Mouse (Mus musculus) right cerebral cortex, postnatal 36 days (tissue): ENCODE data around the gene Sept8.
"Not testable (repeated sequence)": the region's sequence is repeated elsewhere in the genome, so short reads cannot be mapped to it uniquely, and the experiment has no call there.

Experiments used
- DNase-seq, 2 experiments: peaks; one replicate each; pipeline ENCODE4 v3.0.0; 2022; ENCODE audit warnings: low spot score in 2 of 2, mixed read lengths in 1 of 2

Gene Sept8

GRCm38 (mm10) chr11:53524905-53525304 is 5.8 kb downstream of the Sept8 start:
- DNase-seq = no peak

DNA sequence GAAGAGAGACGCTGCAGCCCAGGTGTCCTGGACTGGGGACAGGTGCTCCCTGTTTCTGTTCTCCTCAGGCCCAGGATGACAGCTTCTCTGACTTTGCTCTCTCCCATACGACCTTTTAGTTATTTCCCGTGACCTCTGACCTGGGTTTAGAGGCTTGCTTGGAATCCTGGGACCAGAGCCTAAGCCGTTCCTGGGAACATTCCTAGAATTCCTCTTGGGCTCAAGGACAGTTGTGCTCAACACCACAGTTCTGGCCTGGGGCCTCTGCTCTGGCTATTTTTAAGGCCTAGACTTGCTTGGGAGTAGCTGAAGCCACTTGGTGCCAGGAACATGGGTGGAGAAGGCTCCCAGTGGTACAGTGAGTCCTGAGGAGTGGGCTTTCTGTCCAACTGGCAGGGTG is 6.4 kb downstream of the Sept8 start:
- no peak for DNase-seq

DNA sequence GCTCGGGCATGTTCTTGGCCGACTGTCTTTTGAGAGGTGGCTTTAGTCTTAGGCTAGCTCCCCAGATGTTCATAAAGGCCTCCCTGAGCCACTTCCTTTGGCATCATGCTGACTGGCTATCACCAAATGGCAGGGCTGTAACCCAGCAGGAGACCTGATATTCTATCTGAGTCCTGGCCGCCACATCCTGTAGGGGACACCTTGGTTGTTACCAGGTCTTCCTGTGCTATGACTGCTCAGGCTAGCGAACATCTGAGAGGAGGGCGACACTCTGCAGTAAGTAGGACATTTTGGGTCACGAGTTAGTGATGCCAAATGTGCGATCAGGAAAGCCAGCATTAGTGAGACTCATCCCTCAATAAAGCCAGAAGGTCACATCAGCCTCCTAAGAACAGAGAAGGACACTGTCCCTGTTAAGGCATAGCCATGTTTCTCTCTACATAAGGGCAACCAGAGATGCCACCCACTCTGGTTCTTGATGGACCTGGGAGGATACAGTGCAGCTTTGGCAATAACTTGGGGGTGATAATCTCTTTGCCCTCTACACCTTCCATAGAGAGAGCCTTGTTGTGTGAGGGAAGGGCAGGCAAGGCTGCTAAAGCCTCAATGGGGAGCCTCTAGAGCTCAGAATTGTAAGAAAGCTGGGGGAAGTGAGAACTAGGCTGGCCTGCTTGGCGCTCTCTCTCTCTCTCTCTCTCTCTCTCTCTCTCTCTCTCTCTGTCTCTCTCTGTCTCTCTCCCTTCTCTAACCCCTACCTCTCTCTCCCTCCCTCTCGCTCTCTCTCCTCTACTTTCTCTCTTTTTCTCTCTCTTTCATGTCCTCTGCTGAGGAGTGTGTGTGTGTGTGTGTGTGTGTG is 9.6 kb downstream of the Sept8 start:
- DNase-seq = no peak

DNA sequence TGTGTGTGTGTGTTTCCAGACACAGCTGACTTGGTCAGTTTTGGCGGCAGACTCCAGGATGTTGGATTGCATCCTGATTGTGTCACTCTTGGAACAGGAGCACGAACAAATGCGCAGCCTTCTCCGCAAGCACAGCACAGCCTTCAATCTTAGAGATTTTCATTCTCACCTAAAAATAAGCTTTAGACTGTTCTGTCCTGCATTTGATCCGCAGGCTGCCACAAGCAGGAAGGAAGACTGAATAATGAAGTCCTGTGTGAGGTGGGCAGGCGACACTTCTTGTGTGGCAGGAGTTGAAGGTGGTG is 10.1 kb downstream of the Sept8 start:
- peak in 1 of 2 experiments; percentile 65 for DNase-seq

- DNase-seq = no peak
These were observed 10.9 kb downstream of the Sept8 start for GRCm38 (mm10) chr11:53530001-53530400.

GRCm38 (mm10) chr11:53531578-53532230 is 12.6 kb downstream of the Sept8 start:
- DNase-seq = no peak

- DNase-seq = no peak
These were observed 13.2 kb downstream of the Sept8 start for GRCm38 (mm10) chr11:53532231-53532620.

DNA sequence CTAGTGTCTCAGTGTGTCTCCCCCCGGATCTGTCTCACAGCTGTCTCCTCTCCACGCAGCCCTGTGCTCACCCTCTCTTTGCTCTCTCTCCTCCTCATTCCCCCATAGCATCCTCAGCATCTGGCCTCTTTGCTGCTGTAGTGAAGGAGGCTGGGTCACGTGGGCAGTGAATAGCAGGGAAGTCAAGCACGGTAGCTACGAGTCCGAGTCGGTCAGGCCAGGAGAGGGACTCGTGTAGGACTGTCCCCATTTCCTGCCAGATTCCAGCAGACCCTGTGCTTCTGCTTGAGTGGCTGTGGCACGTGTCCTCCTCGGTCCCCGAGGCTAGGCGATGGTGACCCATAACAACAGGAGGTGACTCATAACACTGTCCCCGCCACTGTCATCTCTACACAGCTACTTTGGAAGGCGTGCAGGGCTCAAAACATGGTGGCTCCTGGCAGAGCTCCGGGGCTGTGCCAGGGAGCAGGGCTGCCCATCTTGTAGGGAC is 20.0 kb downstream of the Sept8 start:
- no peak for DNase-seq

- DNase-seq = no peak
These were observed 21.3 kb downstream of the Sept8 start for GRCm38 (mm10) chr11:53540394-53540793.

DNA sequence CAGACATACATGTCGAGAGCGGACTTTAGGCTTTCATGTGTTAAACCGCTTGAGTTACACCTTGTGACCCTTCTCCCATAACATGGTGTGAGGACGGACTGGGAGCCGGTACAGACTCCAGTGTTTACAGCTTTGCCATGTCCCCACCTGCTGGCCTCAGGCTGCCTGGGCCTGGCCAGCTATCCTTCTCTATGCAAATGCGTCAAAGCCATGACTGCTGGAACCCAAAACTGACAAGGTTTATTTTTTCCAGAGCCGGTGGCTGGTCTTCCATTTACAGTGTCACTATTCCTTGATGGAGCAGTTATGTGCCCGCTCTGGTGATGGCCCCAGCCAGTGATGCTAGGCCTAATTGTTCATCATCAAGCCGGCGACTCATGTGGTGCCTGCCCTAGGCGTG is 22.2 kb downstream of the Sept8 start:
- DNase-seq = no peak

- DNase-seq = no peak
These were observed 24.0 kb downstream of the Sept8 start for GRCm38 (mm10) chr11:53543021-53543420.

DNA sequence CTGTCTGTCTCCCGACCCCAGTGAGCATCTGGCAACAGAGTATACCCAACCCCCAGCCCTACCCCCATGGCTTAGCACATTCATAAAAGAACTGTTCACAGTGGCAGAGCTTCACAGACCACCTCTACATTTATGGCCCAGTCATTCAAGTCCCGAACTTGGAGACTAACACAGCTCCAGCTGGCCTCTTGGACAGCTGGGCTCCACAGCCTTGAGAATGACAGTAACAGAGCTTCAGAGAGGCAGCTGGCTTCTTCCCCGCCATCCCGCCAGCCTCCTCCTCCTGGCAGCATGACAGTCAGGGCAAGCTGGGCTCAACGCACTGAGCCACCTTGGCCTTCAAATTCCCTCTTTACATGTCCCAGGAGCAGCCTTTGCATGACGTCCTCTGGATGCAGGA is 27.2 kb downstream of the Sept8 start:
- no peak for DNase-seq

GRCm38 (mm10) chr11:53547566-53547965 is 28.5 kb downstream of the Sept8 start:
- DNase-seq = no peak

DNA sequence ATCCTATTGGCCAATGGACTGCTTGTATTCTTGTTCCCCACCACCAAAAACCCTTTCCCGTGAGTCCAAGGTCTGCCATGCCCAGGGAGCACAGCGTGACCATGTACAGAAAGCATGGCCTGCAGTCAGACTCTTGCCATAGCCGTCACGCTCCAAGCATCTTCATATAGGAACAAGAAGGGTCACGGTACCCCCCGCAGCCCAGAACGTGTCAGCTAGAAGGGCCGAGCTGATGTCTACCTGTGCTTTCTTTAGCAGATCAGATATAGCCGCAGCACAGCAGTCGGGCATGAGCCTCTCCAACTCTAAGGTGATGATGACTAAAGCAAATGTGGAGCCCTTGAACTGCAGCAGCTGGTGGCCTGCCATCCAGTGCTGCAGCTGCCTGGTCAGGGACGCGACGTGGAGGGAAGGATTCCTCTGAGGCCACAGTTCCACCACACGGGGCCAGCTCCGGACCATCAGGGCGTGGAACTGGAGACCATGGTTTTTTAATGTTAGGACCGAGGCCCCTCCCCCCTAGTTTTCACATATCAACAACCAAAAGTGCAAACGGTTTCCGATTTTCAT is 29.1 kb downstream of the Sept8 start:
- DNase-seq = no peak

- no peak for DNase-seq
These were observed 31.7 kb downstream of the Sept8 start for GRCm38 (mm10) chr11:53550714-53551113.

DNA sequence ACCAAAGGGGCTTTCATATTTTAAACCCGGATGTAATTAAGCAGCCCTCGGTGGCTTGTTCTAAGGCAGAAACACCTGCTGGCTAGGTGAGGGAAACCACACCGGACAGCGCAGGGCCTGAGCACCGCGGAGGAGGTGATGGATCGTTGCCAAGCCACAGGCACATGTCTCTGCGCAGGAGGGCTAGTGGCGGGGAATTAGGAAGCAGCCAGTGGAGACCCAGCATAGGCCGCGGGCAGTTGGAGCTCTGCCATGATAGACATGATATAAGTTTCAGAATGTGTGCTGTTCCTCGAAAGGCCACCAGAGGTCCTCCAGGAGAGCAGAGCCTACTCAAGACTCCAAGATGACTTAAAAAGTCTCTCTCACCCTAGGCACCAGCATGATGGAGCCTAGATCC is 32.7 kb downstream of the Sept8 start:
- DNase-seq = no peak

GRCm38 (mm10) chr11:53556529-53556928 is 37.5 kb downstream of the Sept8 start:
- DNase-seq = not testable (repeated sequence)

DNA sequence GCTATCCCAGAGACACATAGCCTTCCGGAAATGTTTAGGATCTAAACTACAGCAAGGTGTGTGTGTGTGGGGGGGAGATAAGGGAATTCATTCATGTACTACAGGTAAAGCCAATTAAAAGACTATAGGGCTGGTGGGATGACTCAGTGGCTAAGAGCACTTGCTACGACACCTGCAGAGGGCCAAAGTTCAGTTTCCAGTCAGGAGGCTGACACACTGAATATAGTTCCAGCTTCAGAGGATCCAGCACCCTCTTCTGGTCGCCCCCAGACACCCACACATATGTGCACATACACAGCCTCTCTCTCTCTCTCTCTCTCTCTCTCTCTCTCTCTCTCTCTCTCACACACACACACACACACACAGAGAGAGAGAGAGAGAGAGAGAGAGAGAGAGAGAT is 38.9 kb downstream of the Sept8 start:
- DNase-seq = not testable (repeated sequence)

DNA sequence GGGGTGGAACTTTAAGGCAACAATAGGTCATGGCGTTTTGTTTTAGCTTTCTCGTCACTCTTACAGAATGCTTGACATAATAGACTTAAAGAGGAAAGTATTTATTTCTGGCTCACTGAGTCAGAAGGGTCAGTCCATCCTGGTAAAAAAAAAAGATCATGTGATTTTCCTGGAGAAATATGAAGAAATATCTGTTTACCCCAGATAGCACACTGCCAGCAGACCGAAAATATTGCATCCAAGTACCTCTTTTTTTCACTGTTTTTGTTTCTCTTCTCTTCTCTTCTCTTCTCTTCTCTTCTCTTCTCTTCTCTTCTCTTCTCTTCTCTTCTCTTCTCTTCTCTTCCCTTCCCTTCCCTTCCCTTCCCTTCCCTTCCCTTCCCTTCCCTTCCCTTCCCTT is 40.9 kb downstream of the Sept8 start:
- DNase-seq = not testable (repeated sequence)

DNA sequence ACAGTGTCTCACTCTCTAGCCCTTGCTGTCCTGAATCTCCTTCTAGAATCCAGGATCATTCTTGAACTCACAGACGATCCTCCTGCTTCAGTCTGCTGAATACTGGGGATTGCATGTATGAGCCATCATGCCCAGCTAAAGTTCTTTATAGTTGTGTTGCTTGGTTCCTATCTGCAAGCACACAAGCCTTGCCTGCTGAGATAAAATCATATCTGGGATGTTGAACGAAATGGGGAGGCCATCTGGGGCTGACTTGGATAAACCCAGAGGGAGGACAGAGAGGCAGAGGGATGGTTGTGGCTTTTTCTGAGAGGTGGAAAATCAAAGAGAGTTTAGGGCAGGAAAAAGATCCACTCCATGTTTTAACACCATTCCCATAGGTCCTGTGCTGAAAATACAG is 42.9 kb downstream of the Sept8 start:
- no peak for DNase-seq

DNA sequence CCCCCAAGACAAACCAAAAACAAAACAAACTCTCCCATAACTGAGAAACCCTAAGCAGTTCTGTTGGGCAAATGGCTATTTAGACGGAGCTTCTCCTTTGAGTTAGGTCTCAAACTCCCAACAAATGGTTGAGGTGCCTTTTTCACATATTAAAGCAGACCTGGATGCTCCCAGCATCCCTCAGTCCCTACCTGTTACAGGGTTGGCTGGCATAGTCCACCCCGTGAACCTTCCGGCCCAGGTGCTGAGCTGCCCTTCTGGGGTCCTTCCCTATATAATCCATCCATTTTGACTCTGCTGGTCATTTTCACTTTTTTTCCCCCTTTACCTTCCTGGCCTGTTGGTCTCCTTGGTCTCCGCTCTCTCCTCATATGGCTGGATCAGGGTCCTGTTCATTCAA is 47.6 kb downstream of the Sept8 start:
- DNase-seq = no peak

GRCm38 (mm10) chr11:53567224-53568014 is 48.4 kb downstream of the Sept8 start, which contains the start of gene Kif3a:
Kif3a (plus strand) TSS chr11:53567379.
- DNase-seq = peak; percentile 93 to 94
